Mouse (Mus musculus): ENCODE measurements around the gene Zfp146.

DNA sequence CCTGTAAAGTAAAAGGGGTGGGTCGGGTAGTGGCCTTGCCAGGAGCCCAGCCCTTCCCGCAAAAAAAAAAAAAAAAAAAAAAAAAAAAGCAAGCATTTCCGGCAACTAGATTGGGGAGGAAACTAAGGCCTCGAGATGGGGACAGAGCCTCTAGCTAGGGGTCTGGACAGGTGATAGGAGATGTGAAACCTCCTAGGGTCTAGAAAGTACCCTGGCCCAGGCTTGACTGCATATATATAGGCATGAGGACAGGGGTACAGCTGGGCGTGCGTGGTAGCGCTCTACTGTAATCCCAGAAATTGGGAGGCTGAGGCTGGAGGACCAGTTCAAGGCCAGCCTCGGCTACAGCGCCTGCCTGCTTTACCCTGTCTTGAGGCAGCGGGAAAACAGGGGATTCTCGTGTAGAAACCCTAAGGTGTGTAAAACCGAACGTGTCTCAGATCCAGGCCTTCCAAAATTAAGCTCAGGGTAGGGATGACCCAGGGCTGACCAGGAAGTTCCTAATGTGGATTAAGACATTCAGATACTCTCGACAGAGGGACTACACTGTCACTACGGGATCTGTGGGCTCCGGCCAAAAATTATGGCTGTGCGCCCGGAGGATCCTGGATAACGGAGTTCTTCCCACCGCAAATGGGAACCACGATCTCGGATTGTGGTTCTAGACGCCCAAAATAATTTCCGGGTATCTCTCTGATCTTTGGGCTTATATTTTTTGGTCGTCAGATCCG lies 24.7 kb upstream of the Zfp146 start:
- TF ChIP-seq CTCF (IDR thresholded peaks at IDR 0.05; ENCODE audit: control insufficient read depth, insufficient read depth, insufficient read length) (no peak), CEBPB (IDR thresholded peaks at IDR 0.05; ENCODE audit: low read depth) (no peak), USF1 (IDR thresholded peaks at IDR 0.05; ENCODE audit: low read depth) (no peak)
